Mouse (Mus musculus) liver, embryonic 13.5 days (tissue): Measurements from ENCODE around the gene Tex21. TPM values are rescaled to one million over a fixed set of nuclear protein-coding genes. Genes with fewer than 3 reads are reported as not detected.
"Not testable (repeated sequence)": the region's sequence is repeated elsewhere in the genome, so short reads cannot be mapped to it uniquely, and the experiment has no call there.

ENCODE experiments used
- ATAC-seq: fragments of 200-750 bp; cut with Nextera tagmentation; 2 replicates; pipeline ENCODE4 v1.8.0; 2017; ENCODE audit warnings: low read depth, mild to moderate bottlenecking, moderate number of reproducible peaks, moderate library complexity
- DNase-seq: peaks from one replicate; pipeline ENCODE4 v3.0.0; 2022
- H3K27ac ChIP-seq: fragments of 300-500 bp; sonication (generic); 2 replicates; pipeline ENCODE4 v1.5.1; 2015; ENCODE audit warnings: moderate library complexity, mild to moderate bottlenecking, inconsistent platforms
- H3K27me3 ChIP-seq: fragments of 300-500 bp; sonication (generic); 2 replicates; pipeline ENCODE4 v1.6.1; 2015; ENCODE audit warnings: mild to moderate bottlenecking, inconsistent platforms
- H3K36me3 ChIP-seq: fragments of 300-500 bp; sonication (generic); 2 replicates; pipeline ENCODE4 v1.6.1; 2015; ENCODE audit warnings: mild to moderate bottlenecking, inconsistent platforms
- H3K4me1 ChIP-seq: fragments of 300-500 bp; sonication (generic); replicated peaks from 2 replicates; pipeline ENCODE4 v1.6.1; 2015; ENCODE audit warnings: inconsistent platforms
- H3K4me2 ChIP-seq: fragments of 300-500 bp; sonication (generic); 2 replicates; pipeline ENCODE4 v1.6.1; 2015; ENCODE audit warnings: inconsistent platforms, mild to moderate bottlenecking, moderate library complexity
- H3K4me3 ChIP-seq: fragments of 300-500 bp; sonication (generic); replicated peaks from 2 replicates; pipeline ENCODE4 v1.5.1; 2015; ENCODE audit warnings: mild to moderate bottlenecking, inconsistent platforms
- H3K9ac ChIP-seq: fragments of 300-500 bp; sonication (generic); 2 replicates; pipeline ENCODE4 v1.6.1; 2015; ENCODE audit warnings: mild to moderate bottlenecking, inconsistent platforms
- H3K9me3 ChIP-seq: fragments of 300-500 bp; sonication (generic); replicated peaks from 2 replicates; pipeline ENCODE4 v1.6.1; 2016; ENCODE audit warnings: inconsistent platforms
- WGBS: fragments of 180-500 bp; shearing (Covaris S2); methylation state at CpG from one replicate; pipeline ENCODE4 v1.1.7; 2015; ENCODE audit not compliant: insufficient replicate concordance; 5-methylcytosine and 5-hydroxymethylcytosine counted together
- polyA plus RNA-seq: library from polyadenylated mRNA; unstranded; fragments of >200 nt; fragmentation: Nextera tagmentation; extraction: Ambion mirVana; gene quantifications from 2 replicates; pipeline ENCODE4 v1.2.1, GENCODE M21; 2015

Gene Tex21
- polyA plus RNA-seq, 1 experiment from 2014 or later = 0.13 TPM

DNA sequence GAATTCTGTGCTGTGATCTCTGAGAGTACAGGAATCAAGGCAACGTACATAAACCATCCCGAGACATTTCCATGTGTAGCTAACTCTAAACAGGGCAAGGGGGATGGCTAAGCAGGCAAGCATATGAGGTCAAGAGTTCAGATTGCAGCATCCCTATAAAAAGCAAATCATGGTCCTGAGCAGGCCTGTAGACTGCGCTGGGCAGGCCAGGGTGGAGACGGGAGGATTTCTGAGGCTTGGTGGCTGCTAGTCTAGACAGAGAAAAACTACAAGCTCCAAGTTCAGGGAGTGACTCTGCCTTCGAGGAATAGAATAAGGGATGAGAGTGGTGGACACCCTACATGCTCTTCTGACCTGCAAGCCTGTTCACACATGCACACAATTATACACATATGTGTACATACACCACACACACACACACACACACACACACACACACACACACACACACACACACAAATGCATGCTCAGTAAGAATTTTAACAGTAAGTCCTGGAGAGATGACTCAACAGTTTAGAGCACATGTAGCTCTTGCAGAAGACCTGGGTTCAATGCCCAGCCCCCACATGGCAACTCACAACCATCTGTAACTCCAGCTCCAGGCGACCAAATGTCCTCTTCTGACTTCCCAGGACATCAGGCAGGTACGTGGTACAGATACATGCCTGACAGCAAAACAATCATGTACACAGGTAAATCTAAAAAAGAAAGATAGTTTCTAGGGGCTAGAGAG lies 6.5 kb downstream of the Tex21 start:
- Histone ChIP-seq H3K36me3 (no peaks in the 10 kb centered on the region), H3K9me3 (no peaks in the 10 kb centered on the region), H3K27ac (peak overlapping the region; percentile 84), H3K9ac (no peak overlapping the region), H3K4me1 (peaks cover 62% of the 10 kb centered on the region), H3K4me3 (no peak overlapping the region), H3K27me3 (no peaks in the 10 kb centered on the region), H3K4me2 (no peak overlapping the region)
- peak; percentile 26; the same call in 1 of the 2 replicates for ATAC-seq
- no peak for DNase-seq
- 59% methylated on average over 7 of the region's 7 CpGs for WGBS

DNA sequence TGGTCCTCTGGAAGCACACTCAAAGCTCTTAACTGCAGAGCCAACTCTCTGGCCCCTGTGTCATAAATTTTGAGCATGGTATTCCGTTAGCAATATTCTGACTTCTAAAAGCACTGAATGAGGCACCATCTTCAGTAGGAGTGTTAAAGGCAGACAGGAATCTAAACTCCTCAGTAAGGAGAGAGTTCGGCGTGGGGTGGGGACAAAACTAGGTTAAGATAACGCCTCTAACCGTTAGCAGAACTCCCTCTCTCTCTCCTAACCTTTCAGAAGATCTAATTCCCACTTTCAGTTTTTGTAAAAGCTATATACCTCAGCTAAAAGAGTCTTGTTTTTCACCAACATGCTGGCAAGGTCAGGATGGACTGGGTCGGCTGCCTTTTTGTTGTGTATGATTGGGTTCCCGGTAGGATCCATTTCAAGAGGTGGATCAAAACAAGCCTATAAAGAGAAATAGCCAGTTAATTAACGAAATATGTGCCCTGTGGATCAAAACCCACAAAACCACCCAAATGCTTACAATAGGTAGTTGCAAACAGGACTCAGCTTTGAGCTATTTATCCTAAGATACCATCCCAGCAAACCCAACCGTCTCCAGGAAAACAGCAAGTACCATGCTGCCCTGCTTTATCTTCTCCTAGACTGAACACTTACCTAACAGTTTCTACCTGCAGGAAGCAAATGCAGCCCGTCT lies 7.3 kb downstream of the Tex21 start:
- Histone ChIP-seq H3K4me2 (peak overlapping the region; percentile 29), H3K36me3 (no peaks in the 10 kb centered on the region), H3K9ac (no peak overlapping the region), H3K27ac (peak overlapping the region; percentile 84), H3K4me3 (no peak overlapping the region), H3K9me3 (no peaks in the 10 kb centered on the region), H3K4me1 (peaks cover 64% of the 10 kb centered on the region), H3K27me3 (no peaks in the 10 kb centered on the region)
- 30% methylated on average over 10 of the region's 10 CpGs for WGBS
- no peak for DNase-seq
- 0 out of 2 replicates have a peak, but pooled peaks have one; percentile 37 for ATAC-seq

DNA sequence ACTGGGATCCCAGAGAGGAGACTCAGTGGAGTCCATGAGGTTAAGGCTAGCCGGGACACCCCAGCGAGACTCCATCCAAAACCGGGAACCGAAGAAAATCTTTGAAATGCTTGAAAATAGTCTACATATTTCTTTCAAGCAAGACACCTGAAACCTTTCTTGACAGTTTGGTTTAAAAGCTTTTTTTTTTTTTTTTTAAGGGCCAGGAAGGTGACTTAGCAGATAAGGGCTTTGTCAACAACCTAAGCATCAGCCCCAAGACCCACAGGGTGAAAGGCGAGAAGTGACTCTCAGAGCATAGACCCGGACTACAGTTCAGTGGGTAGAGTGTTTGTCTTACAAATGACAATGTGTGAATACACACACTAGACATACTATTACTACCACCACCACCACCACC lies 11.3 kb downstream of the Tex21 start:
- no peak for DNase-seq
- H3K4me3 ChIP-seq = no peak overlapping the region

DNA sequence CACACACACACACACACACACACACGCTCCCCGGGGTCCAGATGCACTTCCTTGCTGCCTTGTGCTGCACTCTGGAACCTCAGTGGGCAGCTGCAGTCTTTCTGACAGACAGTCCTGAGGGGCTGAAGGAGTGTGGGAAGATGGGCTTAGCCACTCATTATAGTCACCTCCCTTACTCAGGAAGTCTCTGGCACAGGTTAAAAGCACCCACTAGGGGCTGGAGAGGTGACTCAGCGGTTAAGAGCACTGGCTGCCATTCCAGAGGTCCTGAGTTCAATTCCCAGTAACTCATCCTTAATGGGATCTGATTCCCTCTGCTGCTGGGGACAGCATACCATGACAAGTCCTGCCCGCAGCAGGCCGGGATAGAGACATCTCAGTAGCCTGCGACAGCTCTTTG lies 15.9 kb downstream of the Tex21 start:
- DNase-seq (no peak), ATAC-seq (no peak)
- peaks cover 5% of the 10 kb centered on the region; the same call in 1 of the 2 replicates for H3K4me1 ChIP-seq
- 74% methylated on average over 6 of the region's 6 CpGs for WGBS
- H3K9ac ChIP-seq = no peak overlapping the region
- no peaks in the 10 kb centered on the region for H3K9me3 ChIP-seq
- no peak overlapping the region for H3K27ac ChIP-seq
- no peak overlapping the region for H3K4me3 ChIP-seq
- no peaks in the 10 kb centered on the region for H3K36me3 ChIP-seq
- no peak overlapping the region for H3K4me2 ChIP-seq
- no peaks in the 10 kb centered on the region for H3K27me3 ChIP-seq

More for the DNA sequence above, 11.3 kb downstream of the Tex21 start:
- H3K9ac ChIP-seq = no peak overlapping the region
- no peaks in the 10 kb centered on the region for H3K27me3 ChIP-seq
- peaks cover 37% of the 10 kb centered on the region for H3K4me1 ChIP-seq
- no peak overlapping the region for H3K4me2 ChIP-seq
- no peak for ATAC-seq
- no peaks in the 10 kb centered on the region for H3K36me3 ChIP-seq
- 77% methylated on average over 6 of the region's 6 CpGs for WGBS
- no peaks in the 10 kb centered on the region for H3K9me3 ChIP-seq
- no peak overlapping the region for H3K27ac ChIP-seq

DNA sequence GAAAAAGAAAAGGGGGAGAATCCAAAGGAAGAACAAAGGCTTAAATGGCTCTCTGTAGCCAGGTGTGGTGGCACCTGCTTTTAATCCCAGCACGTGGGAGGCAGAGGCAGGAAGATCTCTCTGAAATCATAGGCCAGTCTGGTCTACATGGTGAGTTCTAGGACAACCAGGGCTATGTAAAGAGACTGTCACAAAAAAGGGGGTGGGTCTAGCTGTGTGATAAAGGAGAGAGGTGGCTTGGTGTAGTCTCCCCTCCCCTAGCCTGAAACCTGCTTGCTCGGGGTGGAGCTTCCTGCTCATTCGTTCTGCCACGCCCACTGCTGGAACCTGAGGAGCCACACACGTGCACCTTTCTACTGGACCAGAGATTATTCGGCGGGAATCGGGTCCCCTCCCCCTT lies 24.4 kb downstream of the Tex21 start:
- not testable (repeated sequence) for H3K9me3 ChIP-seq, DNase-seq, H3K27me3 ChIP-seq, H3K9ac ChIP-seq, H3K27ac ChIP-seq, ATAC-seq, H3K4me1 ChIP-seq, H3K4me3 ChIP-seq, H3K36me3 ChIP-seq, H3K4me2 ChIP-seq
- 52% methylated on average over 2 of the region's 8 CpGs for WGBS

DNA sequence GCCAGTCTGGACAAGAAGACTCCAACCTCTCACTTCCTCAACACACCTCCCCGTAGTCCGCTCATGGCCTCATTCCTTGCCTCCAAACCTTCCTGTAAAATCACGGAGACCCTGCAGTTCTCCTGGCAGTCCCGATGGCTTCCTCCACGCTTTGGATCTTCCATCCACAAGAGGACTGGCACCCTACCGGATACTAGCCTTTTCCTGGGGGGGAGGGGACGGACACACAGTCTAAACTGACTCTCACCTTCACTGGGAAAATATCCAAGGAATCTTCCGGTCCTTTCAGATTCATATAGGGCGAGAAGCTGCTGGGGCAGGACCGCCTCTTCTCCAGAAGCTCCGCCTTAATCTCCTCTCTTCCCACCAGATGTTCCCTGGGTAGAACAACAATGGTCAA lies 29.8 kb downstream of the Tex21 start:
- H3K9ac ChIP-seq = no peak overlapping the region
- no peak overlapping the region for H3K27ac ChIP-seq
- no peak for DNase-seq
- no peaks in the 10 kb centered on the region for H3K9me3 ChIP-seq
- H3K4me1 ChIP-seq = no peaks in the 10 kb centered on the region
- ATAC-seq = no peak
- 50% methylated on average over 11 of the region's 11 CpGs for WGBS
- no peaks in the 10 kb centered on the region for H3K27me3 ChIP-seq
- no peak overlapping the region for H3K4me3 ChIP-seq
- H3K4me2 ChIP-seq = no peak overlapping the region
- no peaks in the 10 kb centered on the region for H3K36me3 ChIP-seq

DNA sequence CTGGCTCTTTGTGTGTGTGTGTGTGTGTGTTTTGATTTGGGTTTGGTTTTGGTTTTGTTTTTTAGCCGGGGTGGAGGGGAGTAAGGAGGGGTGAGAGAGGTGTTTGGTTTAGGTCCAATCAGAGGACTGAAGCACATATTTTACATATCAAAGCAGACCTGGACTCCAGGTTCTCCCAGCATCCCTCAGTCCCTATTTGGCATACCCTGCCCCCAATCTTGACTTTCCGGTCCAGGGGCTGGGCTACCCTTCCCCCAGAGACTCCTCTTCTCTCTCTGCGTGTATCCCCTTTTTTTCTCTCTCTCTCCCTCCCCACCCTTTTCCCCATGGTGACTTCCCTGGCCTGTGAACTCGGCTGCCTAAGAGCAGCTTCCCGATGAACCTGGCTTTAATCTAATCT lies 31.4 kb downstream of the Tex21 start:
- ATAC-seq (no peak), DNase-seq (no peak)
- no peak overlapping the region for H3K27ac ChIP-seq
- WGBS = 34% methylated on average over 5 of the region's 5 CpGs
- H3K9ac ChIP-seq = no peak overlapping the region
- no peaks in the 10 kb centered on the region for H3K4me1 ChIP-seq
- no peaks in the 10 kb centered on the region for H3K27me3 ChIP-seq
- no peaks in the 10 kb centered on the region for H3K9me3 ChIP-seq
- H3K4me3 ChIP-seq = no peak overlapping the region
- no peaks in the 10 kb centered on the region for H3K36me3 ChIP-seq
- no peak overlapping the region for H3K4me2 ChIP-seq

DNA sequence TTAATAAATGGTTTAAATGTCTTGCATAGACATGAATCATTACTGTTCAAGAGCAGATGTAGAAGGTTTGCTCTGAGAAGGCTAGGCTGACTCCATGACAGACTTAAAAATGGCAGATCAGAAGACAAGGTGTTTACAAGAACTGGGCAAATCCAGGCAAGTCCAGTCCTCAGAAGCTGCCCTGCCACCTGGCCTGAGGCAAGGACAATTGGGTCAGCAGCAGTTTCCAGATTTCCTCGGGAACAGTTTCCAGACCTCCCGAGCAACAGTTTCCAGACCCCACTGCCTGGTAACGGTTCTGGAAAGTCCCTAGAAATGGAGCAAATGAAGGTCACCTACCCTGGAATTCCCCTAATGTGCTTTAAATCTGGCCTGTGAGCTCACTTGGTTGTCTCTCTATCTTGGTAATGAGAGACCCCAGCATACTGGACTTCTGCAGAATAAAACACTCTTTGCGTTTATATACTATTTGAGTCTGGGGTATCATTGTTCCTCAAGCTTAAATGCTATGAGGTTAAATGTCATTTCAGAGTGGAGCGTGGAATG lies 37.0 kb downstream of the Tex21 start:
- WGBS = 76% methylated on average over 5 of the region's 5 CpGs
- ATAC-seq = no peak

DNA sequence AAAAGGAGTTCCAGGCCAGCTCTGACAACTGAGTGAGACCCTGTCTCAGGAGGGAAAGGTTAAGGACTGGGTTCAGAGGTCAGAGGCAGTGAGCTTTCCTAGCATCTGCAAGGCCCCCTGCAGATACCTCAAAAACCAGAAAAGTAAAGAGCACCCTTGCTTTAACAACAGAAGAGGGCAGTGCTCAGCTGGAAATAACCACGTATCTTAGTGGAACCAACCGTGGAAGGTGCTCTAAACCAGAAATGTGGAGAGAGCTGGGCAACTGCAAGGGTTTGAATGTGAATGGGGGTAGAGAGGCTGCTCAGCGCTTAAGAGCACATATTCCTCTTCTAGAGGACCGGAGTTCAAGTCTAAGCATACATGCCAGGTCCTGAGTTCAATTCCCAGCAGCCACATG lies 46.2 kb downstream of the Tex21 start:
- ATAC-seq (no peak), DNase-seq (no peak)
- H3K4me1 ChIP-seq = peaks cover 14% of the 10 kb centered on the region
- no peaks in the 10 kb centered on the region for H3K36me3 ChIP-seq
- 51% methylated on average over 4 of the region's 4 CpGs for WGBS
- H3K27ac ChIP-seq = no peak overlapping the region
- peaks cover 6% of the 10 kb centered on the region for H3K27me3 ChIP-seq
- no peak overlapping the region for H3K4me2 ChIP-seq
- H3K9me3 ChIP-seq = no peaks in the 10 kb centered on the region
- no peak overlapping the region for H3K9ac ChIP-seq
- no peak overlapping the region for H3K4me3 ChIP-seq

More for the DNA sequence above, 37.0 kb downstream of the Tex21 start:
- no peak overlapping the region for H3K4me2 ChIP-seq
- no peak overlapping the region for H3K9ac ChIP-seq
- H3K4me3 ChIP-seq = no peak overlapping the region
- no peaks in the 10 kb centered on the region for H3K27me3 ChIP-seq
- H3K27ac ChIP-seq = no peak overlapping the region
- no peak for DNase-seq
- H3K4me1 ChIP-seq = no peaks in the 10 kb centered on the region
- H3K36me3 ChIP-seq = no peaks in the 10 kb centered on the region
- no peaks in the 10 kb centered on the region for H3K9me3 ChIP-seq

DNA sequence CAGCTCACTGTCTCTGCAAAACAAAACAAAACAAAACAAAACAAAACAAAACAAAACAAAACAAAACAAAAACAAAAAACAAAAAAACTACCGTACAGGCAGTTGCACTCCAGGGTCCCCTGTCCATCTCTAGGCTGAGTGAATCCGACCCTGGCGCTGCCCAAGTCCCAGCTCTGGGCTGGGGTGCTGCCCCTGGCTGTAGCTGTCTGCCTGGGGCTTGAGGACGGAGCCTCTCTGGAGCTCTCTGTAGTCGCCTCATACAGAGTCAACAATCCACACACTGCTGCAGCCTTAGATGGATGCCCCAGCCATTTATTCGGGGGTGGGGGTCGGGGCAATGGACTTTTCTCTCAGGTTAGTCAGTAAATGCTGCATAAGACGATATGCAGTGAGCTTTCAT lies 49.5 kb downstream of the Tex21 start:
- no peak overlapping the region for H3K27ac ChIP-seq
- peaks cover 14% of the 10 kb centered on the region for H3K4me1 ChIP-seq
- DNase-seq = no peak
- WGBS = 39% methylated on average over 8 of the region's 8 CpGs
- peaks cover 9% of the 10 kb centered on the region for H3K27me3 ChIP-seq
- no peaks in the 10 kb centered on the region for H3K9me3 ChIP-seq
- H3K4me2 ChIP-seq = peak overlapping the region; percentile 75; the same call in 1 of the 2 replicates
- no peaks in the 10 kb centered on the region for H3K36me3 ChIP-seq
- H3K9ac ChIP-seq = no peak overlapping the region
- ATAC-seq = no peak
- H3K4me3 ChIP-seq = no peak overlapping the region

DNA sequence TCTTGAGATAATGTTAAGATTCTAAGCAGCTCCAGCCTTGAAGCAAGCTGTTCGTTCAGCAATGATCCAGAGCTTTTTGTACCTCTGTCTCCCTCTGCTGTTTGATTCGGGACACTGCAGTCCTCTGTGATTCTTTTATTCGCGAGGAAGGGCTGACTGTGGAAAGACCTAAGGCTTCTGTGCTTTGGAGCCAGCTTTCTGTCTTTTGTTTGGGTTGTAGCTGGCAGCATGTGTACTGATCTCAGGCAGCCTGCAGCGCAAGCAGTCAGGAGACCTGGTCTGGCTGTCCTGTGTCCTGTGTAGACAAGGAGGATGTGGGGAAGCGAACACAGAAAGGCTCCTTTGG lies 49.9 kb downstream of the Tex21 start:
- H3K36me3 ChIP-seq = no peaks in the 10 kb centered on the region
- H3K9me3 ChIP-seq = no peaks in the 10 kb centered on the region
- peaks cover 14% of the 10 kb centered on the region for H3K4me1 ChIP-seq
- ATAC-seq = peak; percentile 43
- WGBS = 9% methylated on average over 6 of the region's 6 CpGs
- DNase-seq = peak; percentile 48
- peak overlapping the region; percentile 43 for H3K4me3 ChIP-seq
- peaks cover 9% of the 10 kb centered on the region for H3K27me3 ChIP-seq
- H3K9ac ChIP-seq = no peak overlapping the region
- peak overlapping the region; percentile 75 for H3K4me2 ChIP-seq
- H3K27ac ChIP-seq = no peak overlapping the region
